Mouse (Mus musculus) G1E (cell line): ENCODE measurements around the gene Dusp3.

Experiments used
- CTCF ChIP-seq: IDR thresholded peaks from 2 replicates; pipeline ENCODE4 v1.5.1; 2012; ENCODE audit warnings: low read depth, low read length, inconsistent platforms, mixed read lengths
- GATA1 ChIP-seq: IDR thresholded peaks from 2 replicates; pipeline ENCODE4 v1.6.1; 2012; ENCODE audit warnings: borderline replicate concordance, low read length, inconsistent platforms, mixed read lengths
- TAL1 ChIP-seq: conservative IDR thresholded peaks from 2 replicates; pipeline ENCODE4 v1.6.1; 2012; ENCODE audit warnings: low read depth, low read length, inconsistent platforms, mixed read lengths

GRCm38 (mm10) chr11:101972651-101973050, 14.2 kb downstream of the Dusp3 start:
- no peak for TF ChIP-seq CTCF
- no peak for TF ChIP-seq TAL1
- TF ChIP-seq GATA1, result no peak
